Mouse (Mus musculus) midbrain, embryonic 12.5 days (tissue): ENCODE data around the gene Nat8f5. TPM values are rescaled to one million over a fixed set of nuclear protein-coding genes. Genes with fewer than 3 reads are reported as not detected.

ENCODE experiments used
- microRNA-seq: library from miRNA; unstranded; fragments of <30 nt; microRNA quantifications from one replicate; pipeline ENCODE4, GENCODE M21; 2017
- polyA plus RNA-seq: library from polyadenylated mRNA; unstranded; fragments of >200 nt; fragmentation: Nextera tagmentation; extraction: Ambion mirVana; gene quantifications from 2 replicates; pipeline ENCODE4 v1.2.1, GENCODE M21; 2016

Gene Nat8f5
- polyA plus RNA-seq, 1 experiment from 2014 or later, result not detected

Small RNAs within 50 kb of the gene (microRNA-seq; reads per million reads assigned to microRNA genes)
- not detected for gene Mir6375

Other genes with a start within 250 kb of the Nat8f5 start
- 10.3 and 11.4 TPM in 2 replicates for gene Alms1, start 233.4 kb downstream of the Nat8f5 start, polyA plus RNA-seq
- gene Nat8f7, start 107.8 kb downstream of the Nat8f5 start, polyA plus RNA-seq, result not detected in 2 replicates
- 0.18 and 0.29 TPM in 2 replicates for gene Nat8f3, start 55.2 kb downstream of the Nat8f5 start, polyA plus RNA-seq
- not detected in 2 replicates for gene Nat8f6, start within 50 bp of the Nat8f5 start, polyA plus RNA-seq
- gene Nat8, start 11.1 kb upstream of the Nat8f5 start, polyA plus RNA-seq, result not detected in 2 replicates
- gene Nat8f2, start 48.2 kb upstream of the Nat8f5 start, polyA plus RNA-seq, result not detected in 2 replicates
- 6.6 and 7.2 TPM in 2 replicates for gene Nat8f4, start 83.9 kb upstream of the Nat8f5 start, polyA plus RNA-seq
- gene Tprkb, start 90.9 kb upstream of the Nat8f5 start, polyA plus RNA-seq, result 35.5 and 41.4 TPM in 2 replicates
- 8.3 and 9.5 TPM in 2 replicates for gene Nat8f1, start 94.7 kb upstream of the Nat8f5 start, polyA plus RNA-seq
- gene Dusp11, start 140.7 kb upstream of the Nat8f5 start, polyA plus RNA-seq, result 42.7 and 53.7 TPM in 2 replicates
- gene Figla, start 195.2 kb upstream of the Nat8f5 start, polyA plus RNA-seq, result not detected in 2 replicates
- 127 and 130 TPM in 2 replicates for gene Add2, start 207.7 kb upstream of the Nat8f5 start, polyA plus RNA-seq